Mouse (Mus musculus) naive thymus-derived CD4-positive, alpha-beta T cell, adult 2 months (primary cell): ENCODE measurements around the gene Cux2.
A peak's percentile ranks its signal among the peaks of the same experiment; 100 is the strongest.

Experiments used
- DNase-seq: peaks from one replicate; pipeline ENCODE4 v3.0.0-alpha.2; 2011; ENCODE audit warnings: low read depth

Gene Cux2

DNA sequence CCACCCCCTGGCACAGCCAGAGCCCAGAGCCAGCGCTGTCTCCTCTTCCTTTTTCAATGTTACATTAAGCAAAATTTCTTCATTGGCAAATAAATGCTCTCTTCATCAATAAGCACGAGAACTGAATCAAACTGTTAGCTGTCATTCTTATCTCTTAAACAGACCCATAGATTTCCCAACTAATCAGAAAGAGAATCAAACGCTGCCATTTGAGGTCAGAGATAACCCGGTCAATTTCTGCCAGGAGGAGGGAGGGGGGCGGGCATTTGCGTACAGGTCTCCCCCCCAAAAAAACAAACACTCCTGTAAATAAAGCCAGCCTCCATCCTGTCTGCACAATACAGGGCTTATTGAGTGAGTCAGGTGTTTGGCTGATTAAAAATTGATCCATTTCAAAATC, 33.2 kb downstream of the Cux2 start:
- no peak for DNase-seq

DNA sequence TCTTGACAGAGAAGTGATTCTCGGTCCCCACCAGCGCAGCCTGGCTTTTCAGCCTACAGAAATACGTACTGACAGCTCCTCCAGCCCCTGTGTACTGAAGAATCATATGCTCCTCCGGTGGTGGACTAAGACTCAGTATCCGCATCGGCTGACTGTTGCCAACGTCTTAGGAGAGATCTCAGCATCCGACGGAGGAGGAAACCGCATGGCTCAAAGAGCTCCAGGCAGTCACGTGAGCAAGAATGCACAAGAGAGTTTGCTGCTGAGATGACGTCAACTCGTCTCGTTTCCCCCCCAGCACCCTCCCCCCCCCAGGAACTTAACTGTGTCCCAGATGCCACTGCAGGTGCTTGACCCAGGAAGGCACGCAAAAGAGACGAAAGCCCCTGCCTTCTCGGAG, 34.8 kb downstream of the Cux2 start:
- DNase-seq, result no peak

DNA sequence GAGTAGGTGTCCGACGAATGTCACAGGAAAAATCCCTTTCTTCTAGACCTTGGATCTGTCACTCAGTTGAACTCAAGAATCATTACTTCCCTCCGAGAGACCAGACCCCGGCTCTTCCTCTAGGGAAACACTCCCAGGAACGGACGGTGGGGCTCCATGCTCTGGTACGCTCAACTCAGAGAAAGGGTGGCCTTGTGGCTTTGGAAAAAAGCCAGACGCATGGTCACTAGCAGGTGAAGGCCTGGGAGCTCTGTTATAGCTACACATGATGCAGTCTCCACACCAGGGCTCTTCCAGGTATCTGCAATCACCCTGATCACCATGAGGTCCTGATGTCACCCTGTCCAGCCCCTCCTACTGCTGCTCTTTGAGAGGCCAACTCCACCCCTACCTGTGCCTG, 35.2 kb downstream of the Cux2 start:
- no peak for DNase-seq

- no peak for DNase-seq
Observed at GRCm38 (mm10) chr5:122011289-122011688, 38.6 kb downstream of the Cux2 start.

DNA sequence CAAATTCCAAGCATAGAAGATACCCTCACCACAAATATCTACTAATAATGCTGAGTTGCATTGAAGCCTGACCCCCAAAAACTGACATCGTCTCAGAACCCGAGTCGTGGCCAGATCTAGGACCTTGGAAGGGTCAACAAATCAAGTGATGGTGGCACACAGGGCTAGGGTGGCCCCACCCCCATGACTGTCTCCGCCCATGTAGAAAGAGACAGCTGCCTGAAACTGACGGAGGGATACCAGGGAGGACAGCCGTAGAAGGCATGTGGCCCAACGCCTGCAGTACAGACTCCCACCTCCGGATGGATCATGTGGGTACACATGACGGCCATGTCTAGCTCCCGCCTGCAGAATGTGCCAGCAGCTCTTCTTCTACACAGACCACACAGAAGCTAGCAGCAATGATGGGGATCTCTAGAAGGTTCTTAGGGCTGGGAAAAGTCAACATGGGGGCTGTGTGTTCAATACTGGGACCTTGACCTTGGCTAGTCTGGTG, 41.9 kb downstream of the Cux2 start:
- no peak for DNase-seq

- DNase-seq, result no peak
Observed at GRCm38 (mm10) chr5:122003460-122003859, 46.4 kb downstream of the Cux2 start.

DNA sequence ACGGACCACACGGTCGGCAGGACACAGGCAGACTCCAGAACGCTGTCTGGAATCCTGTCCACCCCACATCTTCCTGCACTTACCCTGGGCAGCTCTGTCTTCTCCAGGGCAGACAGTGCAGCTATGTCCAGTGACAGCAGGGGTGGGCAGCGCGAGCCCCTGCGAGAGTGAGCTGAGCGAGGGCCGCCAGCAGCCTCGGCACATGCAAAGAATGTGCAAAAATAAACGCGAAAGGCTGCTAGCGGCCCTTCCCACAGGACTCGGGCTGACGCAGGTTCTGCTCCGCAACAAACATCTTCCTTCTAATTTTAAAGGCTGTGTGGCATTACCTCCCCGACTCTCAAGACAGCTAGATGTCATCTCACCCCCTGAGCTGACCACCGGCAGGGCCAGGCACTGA, 47.8 kb downstream of the Cux2 start:
- no peak for DNase-seq

DNA sequence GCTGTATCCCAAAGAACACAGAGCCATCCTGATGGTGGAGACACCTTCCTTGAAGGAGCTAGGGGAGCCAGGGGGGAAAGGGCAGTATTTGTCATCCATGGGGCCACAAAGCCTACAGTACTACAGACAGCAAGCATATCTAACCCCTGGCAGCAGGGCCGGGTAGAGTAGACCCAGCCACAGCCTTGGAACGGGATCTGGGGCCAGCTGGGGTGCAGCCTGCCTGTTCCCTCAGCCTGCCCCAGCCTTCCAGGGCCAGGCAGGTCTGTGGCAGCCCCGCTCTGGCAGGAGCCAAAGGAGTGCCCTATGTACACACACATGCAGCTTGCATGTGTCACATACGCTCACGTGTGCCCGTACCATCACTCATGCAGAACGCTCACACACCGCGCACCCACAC, 48.6 kb downstream of the Cux2 start:
- no peak for DNase-seq

DNA sequence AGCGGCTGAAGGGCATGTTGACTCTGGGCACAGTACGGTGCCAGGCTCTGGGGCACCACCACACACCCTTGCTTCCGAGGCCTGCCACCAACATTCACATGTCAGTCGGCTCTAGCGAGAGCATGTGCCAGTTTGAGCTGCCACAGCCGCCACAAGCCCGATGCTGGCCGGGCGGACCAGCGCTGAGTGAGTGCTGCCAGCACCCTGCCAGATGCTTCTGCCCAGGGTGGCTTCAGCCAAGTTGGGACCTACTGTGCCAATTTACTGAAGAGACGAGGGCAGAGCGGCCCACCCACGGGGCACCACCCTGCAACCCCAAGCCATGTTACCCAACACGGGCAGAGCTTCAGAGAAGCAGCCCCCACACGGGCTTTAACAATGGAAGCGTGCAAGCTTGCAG, 49.5 kb downstream of the Cux2 start:
- no peak for DNase-seq

DNA sequence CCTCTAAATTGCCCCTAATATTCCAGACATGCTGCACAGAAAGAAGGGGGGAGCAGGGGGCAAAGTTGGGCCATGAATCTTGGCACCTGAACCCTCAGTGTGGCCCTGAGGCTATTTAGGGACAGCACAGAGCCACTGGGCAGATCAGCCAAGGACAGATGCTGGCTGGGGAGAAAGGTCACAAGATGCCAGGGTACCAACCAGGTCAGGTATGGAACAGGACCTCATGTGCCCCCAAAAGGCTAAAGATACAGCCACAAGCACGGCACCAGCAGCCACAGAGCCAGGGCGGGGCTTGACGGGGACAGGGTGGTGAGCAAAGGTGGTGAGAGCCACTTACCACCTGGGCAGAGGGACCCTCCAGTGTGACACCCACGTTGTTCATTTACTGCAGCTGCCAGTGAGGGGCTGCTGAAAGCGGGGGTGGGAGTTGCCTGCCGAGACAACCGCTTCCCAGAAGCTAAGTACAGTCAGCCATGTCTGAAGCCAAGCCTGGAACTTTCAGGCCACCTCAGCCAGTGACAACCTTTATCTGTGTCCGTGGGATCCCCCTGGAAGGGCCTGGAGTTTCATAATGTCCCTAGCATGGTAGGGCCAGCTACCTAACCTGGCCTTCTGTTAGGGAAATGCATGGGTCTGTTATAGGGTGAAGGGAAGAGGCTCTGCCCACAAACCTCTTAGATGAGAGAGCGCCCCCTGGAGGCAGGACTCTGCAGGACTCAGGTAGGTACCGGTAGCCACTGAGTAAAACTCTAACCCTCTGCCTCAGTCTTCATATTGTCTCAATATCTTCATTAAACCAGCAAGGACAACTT, 50.7 kb downstream of the Cux2 start:
- DNase-seq, result peak; percentile 62

GRCm38 (mm10) chr5:121998281-121998680, 51.6 kb downstream of the Cux2 start:
- no peak for DNase-seq

- no peak for DNase-seq
Observed at GRCm38 (mm10) chr5:121996701-121997100, 53.2 kb downstream of the Cux2 start.

- DNase-seq, result no peak
Observed at GRCm38 (mm10) chr5:121994808-121995207, 55.1 kb downstream of the Cux2 start.

DNA sequence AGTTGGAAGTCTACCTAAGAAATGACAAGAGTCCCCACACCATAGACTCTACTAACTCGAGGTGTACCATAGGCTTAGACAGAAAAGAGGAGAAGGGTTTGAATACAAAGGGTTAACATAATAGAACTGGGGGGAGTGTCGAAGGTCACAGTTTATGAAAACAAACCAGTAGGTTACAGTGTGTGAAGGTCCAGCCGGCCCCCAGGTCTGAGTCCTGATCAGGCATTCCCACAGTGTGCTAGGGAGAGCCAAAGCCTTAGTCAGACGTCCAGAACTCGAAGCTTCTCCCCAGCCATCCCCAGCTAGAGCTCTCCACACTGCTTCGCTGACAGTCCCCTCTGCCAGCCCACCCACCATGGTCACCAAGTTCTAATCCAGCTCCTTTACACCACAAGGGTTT, 58.0 kb downstream of the Cux2 start:
- no peak for DNase-seq

DNA sequence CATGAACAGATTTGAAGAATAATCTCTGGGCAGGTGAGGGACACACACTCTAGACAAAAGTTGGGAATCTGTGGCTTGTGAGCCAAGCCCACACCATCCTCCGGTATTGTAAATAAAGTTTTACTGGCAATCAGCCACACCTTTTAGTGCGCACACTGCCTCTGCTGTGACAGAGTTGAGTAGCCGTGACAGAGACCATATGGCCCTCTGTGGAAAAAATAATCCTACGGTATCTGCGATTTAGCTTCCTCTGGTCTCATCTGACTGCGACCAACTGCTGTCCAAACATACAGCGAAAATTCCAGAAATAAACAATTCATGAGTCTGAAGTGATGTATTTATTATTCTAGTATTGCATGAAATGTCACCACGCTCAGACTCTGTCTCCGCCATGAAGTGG, 64.0 kb downstream of the Cux2 start:
- DNase-seq, result no peak

- no peak for DNase-seq
Observed at GRCm38 (mm10) chr5:121981650-121982131, 68.2 kb downstream of the Cux2 start.

- no peak for DNase-seq
Observed at GRCm38 (mm10) chr5:121976331-121976730, 73.6 kb downstream of the Cux2 start.

GRCm38 (mm10) chr5:121973541-121973940, 76.4 kb downstream of the Cux2 start:
- no peak for DNase-seq

GRCm38 (mm10) chr5:121972680-121973192, 77.2 kb downstream of the Cux2 start:
- DNase-seq, result no peak

DNA sequence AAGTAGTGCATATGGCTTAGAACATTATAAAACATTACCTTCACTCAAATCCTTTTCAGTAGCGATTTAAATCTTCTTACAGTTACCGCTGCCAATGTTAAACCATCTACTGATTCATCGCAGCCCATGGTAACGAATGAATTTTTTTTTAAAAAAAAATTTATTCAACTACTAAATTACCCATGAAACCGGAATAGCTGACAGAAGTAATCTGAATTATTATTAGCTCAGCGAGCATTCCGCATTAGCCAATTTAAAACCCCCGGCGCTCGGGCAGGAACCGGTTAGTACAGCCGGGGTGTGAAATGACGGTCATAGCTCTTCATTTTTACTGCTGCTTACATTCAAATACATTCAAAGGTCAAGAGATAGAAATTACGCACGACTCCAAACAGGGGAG, 80.9 kb downstream of the Cux2 start:
- DNase-seq, result no peak

DNA sequence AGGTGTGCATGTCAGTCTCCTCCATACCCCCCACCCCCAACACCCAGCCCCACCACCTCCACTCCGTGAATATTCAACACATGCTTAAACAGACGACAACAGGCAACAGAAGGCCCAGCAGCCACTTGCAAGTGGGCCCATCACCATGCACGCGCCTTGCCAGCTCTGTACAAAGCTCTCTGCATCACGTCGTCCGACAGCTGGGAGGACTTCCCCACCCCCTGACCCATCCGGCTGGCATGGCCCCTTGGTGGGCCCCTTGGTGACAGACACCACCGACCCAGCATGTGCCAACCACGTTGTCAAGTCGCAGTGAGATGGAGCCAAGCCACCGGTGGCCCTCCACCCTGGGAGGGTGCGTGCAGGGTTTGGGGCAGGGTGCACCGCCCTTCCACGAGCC, 81.5 kb downstream of the Cux2 start:
- DNase-seq, result no peak

DNA sequence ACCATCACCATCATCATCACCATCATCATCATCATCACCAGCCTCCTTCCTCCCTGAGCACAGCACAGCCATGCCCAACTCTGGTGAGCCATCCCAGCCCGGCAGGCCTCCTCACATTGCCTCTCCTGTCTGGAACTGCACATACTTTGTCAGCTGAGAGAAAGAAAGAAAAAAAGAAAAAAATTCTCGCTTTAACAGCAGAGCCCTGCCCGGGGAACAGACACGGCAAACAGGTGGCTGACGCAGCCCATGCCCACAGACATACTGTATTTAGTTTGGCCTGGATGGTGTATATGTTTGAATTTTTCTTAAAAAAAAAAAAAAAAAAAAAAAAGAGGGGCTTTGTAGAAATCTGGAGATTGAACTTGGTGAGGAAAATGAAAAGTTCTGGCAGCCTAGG, 82.4 kb downstream of the Cux2 start:
- no peak for DNase-seq

DNA sequence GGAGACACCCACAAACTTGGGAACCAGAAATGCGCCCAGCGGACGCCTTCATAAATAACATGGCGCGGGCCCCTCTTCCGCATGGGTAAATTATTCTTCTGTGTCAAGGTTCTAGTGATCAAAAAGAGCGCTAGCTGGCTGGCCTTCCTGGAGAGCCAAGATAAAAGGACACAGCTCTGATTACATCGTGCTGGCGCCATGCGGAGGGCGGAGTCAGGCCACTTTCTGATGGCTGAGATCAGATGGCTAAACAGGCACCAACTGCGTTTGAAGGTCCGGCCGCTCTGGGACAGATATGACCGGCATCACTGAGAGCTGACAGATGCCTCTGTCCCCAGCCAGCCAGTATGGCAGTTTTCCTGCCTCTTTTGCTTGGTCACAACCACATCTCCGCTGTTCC, 83.0 kb downstream of the Cux2 start:
- DNase-seq, result no peak

GRCm38 (mm10) chr5:121962974-121963373, 86.9 kb downstream of the Cux2 start:
- DNase-seq, result no peak
